In genomic region chr16:19061796-19062195, GRCm38 (mm10) we compare ENCODE assay signal across 27 mouse cellular contexts.
"Had no signal": no experiment of that assay in that cellular context is flagged by ENCODE, and none has a peak within 500 bp of the region (broad histone marks: within the 10 kb centered on the region; RNA-seq: fewer than 3 reads in every experiment).

No protein-coding gene starts in this region.

- ATAC-seq: hindbrain, postnatal 0 days; intestine, embryonic 16.5 days; liver, embryonic 12.5 days had no signal

- H3K4me1 ChIP-seq: heart, embryonic 10.5 days; heart, embryonic 12.5 days; hindbrain, embryonic 10.5 days; hindbrain, embryonic 12.5 days; hindbrain, embryonic 15.5 days; kidney, embryonic 15.5 days; limb, embryonic 13.5 days; limb, embryonic 15.5 days; liver, embryonic 12.5 days had no signal

- H3K27me3 ChIP-seq: heart, embryonic 12.5 days; hindbrain, embryonic 12.5 days; hindbrain, embryonic 15.5 days; kidney, embryonic 15.5 days; limb, embryonic 13.5 days; limb, embryonic 15.5 days; liver, embryonic 12.5 days had no signal

- H3K9ac ChIP-seq: heart, embryonic 12.5 days; hindbrain, embryonic 12.5 days; hindbrain, embryonic 15.5 days; kidney, embryonic 15.5 days; limb, embryonic 13.5 days; limb, embryonic 15.5 days; liver, embryonic 12.5 days; liver, embryonic 14.5 days had no signal

- DNase-seq: gastrocnemius, adult 2 months; gastrocnemius, postnatal 10 days; gastrocnemius, postnatal 25 days; heart, adult 18-20 months; heart, postnatal 10 days; heart, postnatal 4 days; kidney, adult 11 months; kidney, adult 2 months; kidney, adult 9 months; kidney, postnatal 14 days; kidney, postnatal 36 days; layer of hippocampus, postnatal 36 days; left cerebral cortex, postnatal 4 days had no signal

- H3K4me3 ChIP-seq: gastrocnemius, adult 2 months; heart, embryonic 10.5 days; heart, embryonic 12.5 days; hindbrain, embryonic 10.5 days; hindbrain, embryonic 12.5 days; hindbrain, embryonic 15.5 days; kidney, embryonic 15.5 days; layer of hippocampus, adult 2 months; limb, embryonic 13.5 days; limb, embryonic 15.5 days; liver, embryonic 12.5 days had no signal

- H3K4me2 ChIP-seq: heart, embryonic 12.5 days; hindbrain, embryonic 12.5 days; hindbrain, embryonic 15.5 days; kidney, embryonic 15.5 days; limb, embryonic 13.5 days; limb, embryonic 15.5 days; liver, embryonic 12.5 days had no signal

- H3K9me3 ChIP-seq: heart, embryonic 10.5 days; heart, embryonic 12.5 days; hindbrain, embryonic 10.5 days; hindbrain, embryonic 12.5 days; hindbrain, embryonic 15.5 days; kidney, embryonic 15.5 days; limb, embryonic 13.5 days; limb, embryonic 15.5 days; liver, embryonic 12.5 days had no signal

- H3K27ac ChIP-seq: gastrocnemius, adult 2 months; heart, embryonic 10.5 days; hindbrain, embryonic 10.5 days; hindbrain, embryonic 12.5 days; hindbrain, embryonic 15.5 days; hindbrain, postnatal 0 days; kidney, embryonic 15.5 days; kidney, postnatal 0 days; layer of hippocampus, adult 2 months; limb, embryonic 13.5 days; limb, embryonic 15.5 days; liver, embryonic 12.5 days; liver, embryonic 14.5 days had no signal

- H3K36me3 ChIP-seq: heart, embryonic 10.5 days; heart, embryonic 12.5 days; hindbrain, embryonic 10.5 days; hindbrain, embryonic 12.5 days; hindbrain, embryonic 15.5 days; kidney, embryonic 15.5 days; limb, embryonic 13.5 days; limb, embryonic 15.5 days; liver, embryonic 12.5 days had no signal
